Mouse (Mus musculus): Measurements from ENCODE around the gene Dnajb5.

Gene Dnajb5

DNA sequence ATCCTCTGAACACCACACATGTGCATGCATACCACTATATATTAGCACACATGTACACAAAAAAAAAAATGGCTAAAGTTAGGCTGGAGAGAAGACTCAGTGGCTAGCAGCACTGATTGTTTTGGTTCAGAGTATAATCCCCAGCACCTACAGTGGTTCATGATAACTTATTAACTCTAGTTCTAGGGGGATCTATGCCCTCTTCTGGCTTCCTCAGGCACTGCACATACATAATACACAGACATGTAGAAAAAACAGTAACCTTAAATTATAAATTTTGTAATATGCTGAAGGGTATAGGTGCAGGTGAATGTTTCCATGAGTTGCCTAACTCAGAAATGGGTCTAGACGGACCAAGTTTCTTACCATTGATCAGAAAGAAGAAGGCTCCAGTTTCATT is 38.7 kb downstream of the Dnajb5 start:
- TF ChIP-seq GATA4 (IDR thresholded peaks at IDR 0.05; ENCODE audit: insufficient replicate concordance, low read length): no peak

DNA sequence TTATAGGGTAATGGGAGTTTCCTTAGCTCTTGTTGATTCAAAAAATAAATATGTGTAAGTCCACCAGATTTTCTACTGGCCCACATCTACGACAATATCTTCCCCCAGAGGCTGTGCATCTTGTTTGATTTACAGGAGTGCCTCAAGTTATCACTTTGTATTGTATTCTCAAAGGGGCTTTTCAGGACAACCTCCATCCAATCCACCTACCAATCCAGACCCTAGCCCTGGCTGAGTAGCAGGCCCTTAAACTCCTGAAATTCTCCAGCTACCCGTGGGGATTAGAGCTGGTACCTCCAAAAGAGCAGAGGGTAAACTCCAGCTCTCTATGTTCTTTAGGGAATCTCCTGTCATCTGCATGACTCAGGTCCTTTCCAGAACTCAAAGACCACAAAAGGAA is 48.4 kb downstream of the Dnajb5 start:
- no peak for TF ChIP-seq GATA4 (IDR thresholded peaks at IDR 0.05; ENCODE audit: insufficient replicate concordance, low read length)

DNA sequence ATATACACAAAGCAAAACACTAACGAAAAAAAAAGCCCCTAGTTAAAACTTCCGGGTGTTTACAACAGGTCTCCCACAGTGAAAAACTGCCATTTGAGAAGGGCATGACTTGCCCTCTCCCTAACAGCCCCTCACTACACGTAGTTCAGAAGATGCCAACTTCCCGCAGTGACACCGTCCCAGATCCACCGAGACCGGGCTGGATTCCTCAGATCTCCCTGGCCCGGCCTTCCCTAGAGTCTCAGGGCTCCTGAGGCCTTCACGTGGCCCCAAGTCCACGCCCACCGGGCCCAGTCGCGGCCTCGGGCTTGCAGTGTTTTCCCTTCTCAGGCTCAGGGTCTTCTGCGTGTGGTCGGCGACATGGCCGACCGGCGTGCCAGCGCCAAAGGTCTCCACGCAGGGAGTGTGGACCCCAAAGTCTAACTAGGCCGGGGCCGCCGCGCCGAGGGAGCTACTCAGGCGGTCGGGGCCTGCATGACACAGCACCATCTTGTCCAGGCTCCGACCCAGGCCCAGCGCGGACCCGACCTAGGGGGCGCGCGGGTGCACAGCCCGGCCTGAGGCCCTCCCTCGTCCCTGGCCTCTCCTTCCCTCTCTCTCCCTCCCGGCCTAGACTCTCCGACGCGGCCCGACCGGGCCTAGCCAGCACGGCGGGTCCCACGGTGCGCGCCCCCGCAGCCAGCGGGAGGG is 50.0 kb downstream of the Dnajb5 start:
- no peak for TF ChIP-seq GATA4 (IDR thresholded peaks at IDR 0.05; ENCODE audit: insufficient replicate concordance, low read length)

DNA sequence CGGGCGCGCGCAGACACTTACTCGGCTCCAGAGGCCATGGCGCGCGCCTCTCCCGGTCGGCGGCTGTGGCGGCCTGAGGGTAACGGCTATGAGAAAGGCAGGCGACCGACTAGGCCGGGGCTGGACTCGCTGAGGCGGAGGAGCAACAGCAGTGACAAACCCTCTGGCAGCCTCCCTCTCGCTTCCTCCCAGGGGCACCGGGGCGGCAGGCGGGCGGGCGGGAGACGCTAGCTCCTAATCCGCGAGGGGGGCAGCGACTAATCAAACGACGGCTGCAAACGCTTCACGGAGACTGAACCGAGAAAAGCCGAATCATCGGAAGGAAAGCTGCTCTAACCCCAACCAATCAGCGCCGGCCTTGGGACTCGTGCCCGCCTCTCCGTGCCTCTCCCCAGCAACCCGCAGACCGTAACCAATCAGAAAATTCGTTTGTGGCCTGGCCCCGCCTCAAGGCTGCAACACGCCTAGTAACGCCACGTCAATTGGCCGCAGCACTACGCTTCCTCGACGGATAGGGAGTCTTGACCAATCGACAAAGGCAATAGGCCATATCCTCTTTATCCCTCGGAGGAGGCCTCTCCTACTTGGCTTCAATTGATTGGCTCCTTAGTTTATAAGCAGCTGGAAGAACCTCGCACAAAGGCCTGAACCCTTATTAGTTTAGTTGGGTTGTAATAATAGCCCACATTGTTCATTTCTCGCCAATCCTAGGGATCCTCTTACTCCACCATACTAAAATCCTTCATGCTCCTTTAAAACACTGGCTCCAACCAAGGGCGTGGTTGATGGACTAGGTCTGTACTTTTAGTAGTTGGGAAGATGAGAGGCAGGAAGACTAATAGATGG is 50.8 kb downstream of the Dnajb5 start, which contains the start of gene Vcp:
Gene Vcp (minus strand): TSS at position 367 of the 846 bp plus-strand sequence.
- peak; percentile 7; the same call in 1 of the 2 replicates for TF ChIP-seq GATA4 (IDR thresholded peaks at IDR 0.05; ENCODE audit: insufficient replicate concordance, low read length)

DNA sequence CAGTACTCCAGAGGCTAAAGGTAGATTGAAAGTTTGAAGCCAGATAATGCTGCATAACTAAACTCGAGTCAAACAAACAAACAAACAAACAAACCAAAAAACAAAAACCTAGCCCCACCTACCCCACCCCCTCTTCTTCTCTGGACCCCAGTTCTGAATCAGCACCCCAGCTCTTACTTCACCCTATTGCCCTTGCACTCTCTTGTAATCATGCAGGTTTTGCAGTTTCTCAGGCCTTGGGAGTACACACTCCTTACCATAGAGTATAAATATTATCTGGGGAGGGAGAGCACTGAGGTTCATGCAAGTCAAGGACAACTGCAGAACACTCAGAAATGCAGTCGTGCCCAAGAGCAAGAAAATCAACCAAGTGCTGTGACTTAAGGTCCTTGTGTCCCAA is 51.7 kb downstream of the Dnajb5 start:
- TF ChIP-seq GATA4 (IDR thresholded peaks at IDR 0.05; ENCODE audit: insufficient replicate concordance, low read length): no peak

DNA sequence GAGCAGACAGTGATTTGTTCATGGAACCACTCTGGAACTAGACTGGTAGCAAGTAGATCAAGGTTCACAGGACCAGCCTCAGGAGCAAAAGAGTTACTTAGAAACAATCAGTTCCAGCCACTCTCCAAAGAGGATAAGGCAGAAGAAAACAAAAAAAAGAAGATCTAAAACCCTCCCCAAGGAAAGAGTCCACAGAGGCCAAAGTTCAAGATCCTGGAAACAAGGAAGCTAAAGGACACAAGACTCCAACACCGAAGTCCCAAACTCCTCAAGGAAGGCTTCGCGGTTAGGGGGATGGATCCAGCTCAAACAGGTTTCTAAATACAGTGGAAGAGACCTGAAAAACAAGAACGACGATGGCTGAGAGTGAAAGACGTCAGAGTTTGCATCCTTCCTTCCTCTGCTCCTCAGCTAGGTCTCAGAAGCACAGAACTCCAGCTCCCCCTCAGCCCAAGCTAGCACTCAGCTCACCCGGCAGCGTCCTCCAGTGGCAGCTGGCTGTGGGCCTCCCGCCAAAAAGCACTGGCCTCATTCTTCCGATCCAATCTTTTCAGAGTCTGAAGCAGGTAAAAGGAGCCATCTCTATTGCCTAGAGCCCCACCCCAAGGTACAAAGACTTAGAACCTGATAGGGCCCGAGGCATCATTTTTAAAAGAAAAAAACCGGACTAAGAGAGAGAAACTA is 53.3 kb downstream of the Dnajb5 start:
- no peak for TF ChIP-seq GATA4 (IDR thresholded peaks at IDR 0.05; ENCODE audit: insufficient replicate concordance, low read length)

DNA sequence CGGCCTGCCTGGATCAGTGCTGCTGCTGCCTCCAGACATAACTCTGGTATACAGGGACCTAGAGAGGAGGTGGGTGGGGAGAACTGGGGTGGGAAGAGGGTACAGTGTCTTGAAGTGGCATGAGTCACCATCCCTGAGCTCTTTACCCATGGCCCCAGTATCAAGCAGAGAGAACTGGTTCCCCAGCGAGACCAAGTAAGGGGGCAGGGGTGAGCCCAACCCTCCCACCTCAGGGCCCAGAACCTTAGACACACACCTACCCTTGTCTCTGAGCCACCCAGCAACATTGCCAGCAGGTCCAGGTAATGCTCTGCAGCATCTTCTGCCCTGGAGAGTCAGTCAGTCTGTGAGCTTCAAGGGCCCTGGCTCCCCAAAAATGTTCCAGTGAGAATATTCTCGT is 55.3 kb downstream of the Dnajb5 start:
- no peak for TF ChIP-seq GATA4 (IDR thresholded peaks at IDR 0.05; ENCODE audit: insufficient replicate concordance, low read length)

DNA sequence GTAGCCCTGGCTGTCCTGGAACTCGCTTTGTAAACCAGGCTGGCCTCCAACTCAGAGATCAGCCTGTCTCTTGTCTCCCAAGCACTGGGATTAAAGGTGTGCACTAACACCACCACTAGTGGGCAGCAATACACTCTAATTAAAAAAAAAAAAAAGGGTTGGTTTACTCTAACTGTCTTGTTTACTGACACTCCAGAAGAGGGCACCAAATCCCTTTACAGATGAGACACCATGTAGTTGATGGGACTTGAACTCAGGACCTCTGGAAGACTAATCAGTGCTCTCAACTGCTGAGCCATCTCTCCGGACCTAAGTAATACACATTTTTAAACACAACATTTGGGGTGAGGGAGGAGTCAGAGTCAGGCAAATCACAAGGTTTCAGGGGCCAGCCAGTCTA is 56.2 kb downstream of the Dnajb5 start:
- no peak for TF ChIP-seq GATA4 (IDR thresholded peaks at IDR 0.05; ENCODE audit: insufficient replicate concordance, low read length)
